Mouse (Mus musculus) liver, postnatal 0 days (tissue): ENCODE results near the gene Yjefn3. TPM values are rescaled to one million over a fixed set of nuclear protein-coding genes. Genes with fewer than 3 reads are reported as not detected.

ENCODE experiments used
- ATAC-seq: fragments of 200-750 bp; cut with Nextera tagmentation; 2 replicates; pipeline ENCODE4 v1.8.0; 2017; ENCODE audit warnings: mild to moderate bottlenecking, moderate library complexity
- DNase-seq: peaks from one replicate; pipeline ENCODE4 v3.0.0-alpha.2; 2016
- H3K27ac ChIP-seq: fragments of 300-500 bp; sonication (generic); 2 replicates; pipeline ENCODE4 v1.5.1; 2014; ENCODE audit warnings: antibody characterized with exemption, moderate library complexity, mild to moderate bottlenecking, low read depth
- H3K27me3 ChIP-seq: fragments of 300-500 bp; sonication (generic); 2 replicates; pipeline ENCODE4 v1.6.1; 2014; ENCODE audit warnings: low read length, control low read depth, mixed read lengths; ENCODE audit not compliant: insufficient read depth
- H3K36me3 ChIP-seq: fragments of 300-500 bp; sonication (generic); replicated peaks from 2 replicates; pipeline ENCODE4 v1.6.1; 2014; ENCODE audit warnings: mild to moderate bottlenecking, control low read depth, low read length, moderate library complexity, mixed read lengths; ENCODE audit not compliant: insufficient read depth
- H3K4me1 ChIP-seq: fragments of 300-500 bp; sonication (generic); 2 replicates; pipeline ENCODE4 v1.6.1; 2014; ENCODE audit warnings: antibody characterized with exemption, mild to moderate bottlenecking, control low read depth; ENCODE audit not compliant: insufficient read depth
- H3K4me2 ChIP-seq: fragments of 300-500 bp; sonication (generic); 2 replicates; pipeline ENCODE4 v1.6.1; 2014; ENCODE audit warnings: low read depth, mild to moderate bottlenecking, low read length, moderate library complexity, mixed read lengths
- H3K4me3 ChIP-seq: fragments of 300-500 bp; sonication (generic); 2 replicates; pipeline ENCODE4 v1.5.1; 2014; ENCODE audit warnings: low read depth, low read length
- H3K9ac ChIP-seq: fragments of 300-500 bp; sonication (generic); replicated peaks from 2 replicates; pipeline ENCODE4 v1.6.1; 2014; ENCODE audit warnings: mild to moderate bottlenecking, moderate library complexity
- H3K9me3 ChIP-seq: fragments of 300-500 bp; sonication (generic); 2 replicates; pipeline ENCODE4 v1.6.1; 2016; ENCODE audit warnings: mild to moderate bottlenecking, control low read depth, low read length, mixed read lengths
- CTCF ChIP-seq: sonication (generic); IDR thresholded peaks from 2 replicates; pipeline ENCODE4 v1.5.1; 2016; ENCODE audit warnings: antibody characterized with exemption, low read depth
- EP300 ChIP-seq: IDR thresholded peaks from 2 replicates; pipeline ENCODE4 v1.6.1; 2016; ENCODE audit warnings: antibody characterized with exemption, low read depth, mild to moderate bottlenecking
- WGBS: fragments of 180-500 bp; shearing (Covaris S2); extraction: QIAGEN DNeasy Blood & Tissue Kit; methylation state at CpG from one replicate; pipeline ENCODE4 v1.1.7; 2014; ENCODE audit not compliant: insufficient replicate concordance; 5-methylcytosine and 5-hydroxymethylcytosine counted together
- polyA plus RNA-seq: library from polyadenylated mRNA; unstranded; fragments of >200 nt; fragmentation: Nextera tagmentation; extraction: Ambion mirVana; gene quantifications from 2 replicates; pipeline ENCODE4 v1.2.1, GENCODE M21; 2015

The Yjefn3 gene
- polyA plus RNA-seq, 1 experiment from 2014 or later, result 0.72 TPM

DNA sequence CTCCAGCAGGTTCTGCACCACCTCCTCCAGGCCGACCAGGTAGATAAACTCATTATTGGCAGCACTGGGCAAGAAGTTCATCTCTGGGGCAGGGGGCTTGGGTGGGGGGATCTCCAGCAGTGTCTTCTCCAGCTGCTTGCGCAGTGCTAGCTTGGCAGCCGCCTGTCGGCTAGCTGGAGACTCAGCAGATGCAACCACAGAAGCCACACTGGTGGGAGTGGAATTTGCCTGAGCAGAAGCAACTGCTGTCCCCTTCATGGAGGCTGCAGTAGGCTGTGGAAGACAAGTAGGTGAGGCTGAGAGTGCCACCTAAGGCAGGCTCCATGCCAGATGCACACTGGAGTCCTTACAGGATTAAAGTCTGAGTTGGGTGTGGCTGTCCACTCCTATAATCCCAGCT is 12.0 kb upstream of the Yjefn3 start:
- 82% methylated on average over 4 of the region's 4 CpGs for WGBS
- H3K9ac ChIP-seq, result no peak overlapping the region
- H3K36me3 ChIP-seq, result peaks cover 82% of the 10 kb centered on the region
- H3K27me3 ChIP-seq, result no peaks in the 10 kb centered on the region
- H3K9me3 ChIP-seq, result no peaks in the 10 kb centered on the region
- TF ChIP-seq EP300, result no peak
- no peak for TF ChIP-seq CTCF
- H3K4me3 ChIP-seq, result no peak overlapping the region
- no peak overlapping the region for H3K4me2 ChIP-seq
- no peak overlapping the region for H3K27ac ChIP-seq
- DNase-seq (no peak), ATAC-seq (no peak)
- peaks cover 6% of the 10 kb centered on the region for H3K4me1 ChIP-seq

DNA sequence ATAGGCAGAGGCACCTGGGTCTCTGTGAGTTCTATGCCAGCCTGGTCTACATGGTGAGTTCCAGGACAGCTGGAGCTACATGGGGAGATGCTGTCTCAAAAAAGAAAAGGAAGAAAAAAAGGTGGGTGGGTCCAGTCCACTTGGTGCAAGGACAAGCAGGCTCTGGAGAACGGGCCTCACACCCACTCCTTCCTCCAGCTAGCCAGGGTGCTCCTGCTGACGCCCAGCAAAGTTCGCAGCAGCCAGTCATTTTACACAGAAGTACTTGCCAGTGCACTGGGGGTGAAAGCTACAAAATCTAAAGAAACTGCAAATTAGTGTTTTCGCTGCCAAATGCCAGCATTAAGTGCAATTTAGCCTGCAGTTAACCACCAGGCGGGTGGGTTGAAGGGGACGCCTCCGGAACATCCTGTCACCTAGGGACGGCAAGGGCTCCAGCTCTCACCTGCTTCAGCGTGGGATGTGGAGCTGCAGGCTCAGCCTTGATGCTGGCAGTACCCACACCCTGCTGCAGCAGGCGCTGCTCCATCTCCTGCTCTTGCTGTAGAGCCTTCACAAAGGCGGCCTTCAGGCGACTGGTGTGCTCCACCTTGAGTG is 10.1 kb upstream of the Yjefn3 start:
- H3K27me3 ChIP-seq, result no peaks in the 10 kb centered on the region
- H3K4me1 ChIP-seq, result no peaks in the 10 kb centered on the region
- H3K9me3 ChIP-seq, result no peaks in the 10 kb centered on the region
- WGBS, result 80% methylated on average over 12 of the region's 12 CpGs
- no peak overlapping the region for H3K27ac ChIP-seq
- peaks cover 92% of the 10 kb centered on the region for H3K36me3 ChIP-seq
- no peak overlapping the region for H3K4me2 ChIP-seq
- H3K4me3 ChIP-seq, result no peak overlapping the region
- no peak overlapping the region for H3K9ac ChIP-seq
- ATAC-seq (no peak), DNase-seq (no peak)
- TF ChIP-seq EP300 (no peak), CTCF (no peak)

DNA sequence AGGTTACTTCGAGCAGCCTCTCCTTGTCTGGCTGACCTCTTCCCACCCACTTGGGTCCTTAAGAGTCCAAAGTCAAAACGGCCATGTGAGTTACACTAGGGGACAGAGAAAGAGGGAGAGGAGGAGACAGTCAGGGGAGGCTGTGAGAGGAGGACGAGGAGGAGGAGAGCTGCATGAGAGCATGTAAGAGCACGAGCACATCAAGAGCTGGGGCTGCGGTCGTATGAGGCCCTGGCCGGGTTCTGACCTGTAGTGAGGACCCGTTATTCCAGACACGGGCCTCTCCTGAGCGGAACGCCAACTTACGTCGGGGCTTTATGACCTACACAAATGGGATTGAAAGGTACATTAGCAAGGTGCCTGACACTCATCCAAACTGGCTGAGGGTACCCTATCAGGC is 9.4 kb upstream of the Yjefn3 start:
- 92% methylated on average over 13 of the region's 13 CpGs for WGBS
- Histone ChIP-seq H3K27ac (no peak overlapping the region), H3K9ac (no peak overlapping the region), H3K36me3 (peaks cover 89% of the 10 kb centered on the region), H3K4me2 (no peak overlapping the region), H3K27me3 (no peaks in the 10 kb centered on the region), H3K9me3 (no peaks in the 10 kb centered on the region), H3K4me1 (no peaks in the 10 kb centered on the region), H3K4me3 (no peak overlapping the region)
- DNase-seq, result no peak
- no peak for TF ChIP-seq EP300
- TF ChIP-seq CTCF, result no peak
- no peak; the same call in 1 of the 2 replicates for ATAC-seq

DNA sequence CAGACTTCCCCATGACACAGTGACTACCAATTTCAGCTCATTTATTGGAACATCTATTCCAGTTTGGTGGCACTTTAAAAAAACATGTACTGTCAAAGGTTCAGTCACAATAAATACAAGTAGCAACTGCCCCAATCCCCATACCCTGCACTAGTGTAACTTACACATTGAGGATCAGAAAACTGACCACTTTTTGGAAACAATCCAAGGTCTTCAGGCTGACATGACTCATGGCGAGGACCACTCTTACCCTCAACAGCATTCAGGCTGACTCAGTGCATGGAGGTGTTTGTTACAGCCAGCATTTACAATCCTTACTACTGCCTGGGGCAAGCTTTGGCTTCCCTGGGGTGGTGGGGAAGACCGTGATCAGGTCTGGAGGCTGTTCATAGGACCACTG is 4.6 kb upstream of the Yjefn3 start:
- Histone ChIP-seq H3K27me3 (no peaks in the 10 kb centered on the region), H3K4me3 (no peak overlapping the region), H3K36me3 (peaks cover 41% of the 10 kb centered on the region), H3K4me2 (no peak overlapping the region), H3K27ac (no peak overlapping the region), H3K4me1 (peaks cover 17% of the 10 kb centered on the region), H3K9ac (no peak overlapping the region), H3K9me3 (no peaks in the 10 kb centered on the region)
- WGBS, result 84% methylated on average over 2 of the region's 2 CpGs
- DNase-seq (no peak), ATAC-seq (no peak)
- no peak for TF ChIP-seq CTCF
- TF ChIP-seq EP300, result no peak

DNA sequence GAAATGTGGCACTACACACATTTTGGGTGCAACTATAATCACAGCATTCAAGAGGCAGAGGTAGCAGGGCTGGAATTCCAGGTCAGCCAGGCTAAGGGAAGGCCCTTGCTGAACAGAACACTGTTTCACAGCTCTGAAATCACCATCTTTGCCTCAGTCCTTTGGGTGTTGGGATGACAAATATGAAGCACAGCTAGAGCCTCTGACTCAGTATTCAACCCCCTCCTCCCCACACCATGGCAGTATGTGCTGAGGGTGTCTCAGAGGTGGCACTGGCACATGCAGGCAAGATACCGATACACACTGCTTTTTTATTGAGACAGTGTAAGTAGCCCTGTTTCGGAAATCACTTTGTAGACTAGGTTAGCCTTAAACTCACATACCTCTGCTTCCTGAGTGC is 3.7 kb upstream of the Yjefn3 start:
- Histone ChIP-seq H3K4me3 (no peak overlapping the region), H3K27ac (no peak overlapping the region), H3K4me1 (peaks cover 21% of the 10 kb centered on the region), H3K9ac (no peak overlapping the region), H3K4me2 (no peak overlapping the region), H3K27me3 (no peaks in the 10 kb centered on the region), H3K36me3 (peaks cover 33% of the 10 kb centered on the region), H3K9me3 (no peaks in the 10 kb centered on the region)
- TF ChIP-seq EP300, result no peak
- TF ChIP-seq CTCF, result no peak
- DNase-seq (no peak), ATAC-seq (no peak)
- 82% methylated on average over 2 of the region's 2 CpGs for WGBS

DNA sequence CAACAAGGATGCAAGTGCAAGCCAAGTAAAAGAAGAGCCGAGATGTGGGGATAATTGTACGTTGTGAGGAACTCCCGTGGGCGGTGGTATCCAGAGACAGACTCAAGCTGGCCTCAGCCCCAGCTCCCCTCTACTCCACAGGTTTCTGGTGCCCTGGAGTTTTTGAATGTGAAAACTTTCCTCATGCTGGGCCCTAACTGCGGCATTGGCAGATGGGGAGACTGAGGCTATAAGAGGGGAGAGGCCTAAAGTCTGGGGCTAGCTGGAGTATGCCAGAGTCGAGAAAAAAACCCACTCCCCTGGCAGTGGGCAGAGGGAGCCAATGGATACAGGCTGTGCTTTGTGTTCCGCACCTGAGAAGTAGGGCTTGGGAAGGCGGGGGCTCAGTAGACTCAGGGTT is 1.6 kb upstream of the Yjefn3 start:
- H3K4me2 ChIP-seq, result 0 out of 2 replicates have a peak overlapping the region, but pooled peaks have one; percentile 89
- WGBS, result 78% methylated on average over 8 of the region's 8 CpGs
- H3K4me1 ChIP-seq, result peaks cover 32% of the 10 kb centered on the region
- no peak overlapping the region for H3K27ac ChIP-seq
- H3K27me3 ChIP-seq, result no peaks in the 10 kb centered on the region
- no peak overlapping the region for H3K4me3 ChIP-seq
- ATAC-seq (no peak), DNase-seq (no peak)
- no peak overlapping the region for H3K9ac ChIP-seq
- peaks cover 14% of the 10 kb centered on the region for H3K36me3 ChIP-seq
- TF ChIP-seq EP300, result no peak
- no peak for TF ChIP-seq CTCF
- no peaks in the 10 kb centered on the region for H3K9me3 ChIP-seq
